Mouse (Mus musculus): ENCODE results near the gene Lrrc2. TPM values are rescaled to one million over a fixed set of nuclear protein-coding genes. Genes with fewer than 3 reads are reported as not detected.

Lrrc2 gene
- polyA plus RNA-seq (2016; fragmentation: Nextera tagmentation; extraction: Ambion mirVana), result 0.05 and 0.31 TPM in 2 replicates

- no peak within 1 kb of the TSS for H3K9ac ChIP-seq (replicated peaks)
- 86% methylated on average over 11 of the region's 11 CpGs for WGBS
- no peak within 1 kb of the TSS for H3K4me3 ChIP-seq (replicated peaks)
- H3K27me3 ChIP-seq, result peaks cover 81% of the 10 kb centered on the region
- peaks cover 10% of the 10 kb centered on the region for H3K4me1 ChIP-seq (replicated peaks)
- no peaks in the 10 kb centered on the region for H3K9me3 ChIP-seq
- H3K27ac ChIP-seq, result no peak within 1 kb of the TSS
- no peaks in the 10 kb centered on the region for H3K36me3 ChIP-seq
- H3K4me2 ChIP-seq, result no peak within 1 kb of the TSS
- no peak for ATAC-seq (ENCODE audit: insufficient number of reproducible peaks, insufficient read depth, low FRiP score, low TSS enrichment, low read depth)
Observed at GRCm38 (mm10) chr9:110951397-110951796, at the start of gene Lrrc2. Gene Lrrc2, plus strand, starts transcription at chr9:110951545.

- no peak for ATAC-seq (ENCODE audit: insufficient number of reproducible peaks, insufficient read depth, low FRiP score, low TSS enrichment, low read depth)
- H3K4me3 ChIP-seq (replicated peaks), result no peak overlapping the region
- no peaks in the 10 kb centered on the region for H3K36me3 ChIP-seq
- H3K27ac ChIP-seq, result no peak overlapping the region
- H3K4me2 ChIP-seq, result no peak overlapping the region
- no peaks in the 10 kb centered on the region for H3K9me3 ChIP-seq
- H3K27me3 ChIP-seq, result peaks cover 5% of the 10 kb centered on the region; the same call in 1 of the 2 replicates
- H3K4me1 ChIP-seq (replicated peaks), result no peaks in the 10 kb centered on the region
- WGBS, result 84% methylated on average over 4 of the region's 4 CpGs
- H3K9ac ChIP-seq (replicated peaks), result no peak overlapping the region
Observed at GRCm38 (mm10) chr9:110902271-110902670, 49.1 kb upstream of the Lrrc2 start.

- Histone ChIP-seq H3K27ac (no peak overlapping the region), H3K4me3 (replicated peaks) (no peak overlapping the region), H3K36me3 (no peaks in the 10 kb centered on the region), H3K9ac (replicated peaks) (no peak overlapping the region), H3K9me3 (no peaks in the 10 kb centered on the region), H3K4me2 (no peak overlapping the region), H3K27me3 (no peaks in the 10 kb centered on the region), H3K4me1 (replicated peaks) (no peaks in the 10 kb centered on the region)
- 92% methylated on average over 11 of the region's 11 CpGs for WGBS
- ATAC-seq (ENCODE audit: insufficient number of reproducible peaks, insufficient read depth, low FRiP score, low TSS enrichment, low read depth), result no peak
Observed at GRCm38 (mm10) chr9:110907201-110907837, 44.0 kb upstream of the Lrrc2 start.

DNA sequence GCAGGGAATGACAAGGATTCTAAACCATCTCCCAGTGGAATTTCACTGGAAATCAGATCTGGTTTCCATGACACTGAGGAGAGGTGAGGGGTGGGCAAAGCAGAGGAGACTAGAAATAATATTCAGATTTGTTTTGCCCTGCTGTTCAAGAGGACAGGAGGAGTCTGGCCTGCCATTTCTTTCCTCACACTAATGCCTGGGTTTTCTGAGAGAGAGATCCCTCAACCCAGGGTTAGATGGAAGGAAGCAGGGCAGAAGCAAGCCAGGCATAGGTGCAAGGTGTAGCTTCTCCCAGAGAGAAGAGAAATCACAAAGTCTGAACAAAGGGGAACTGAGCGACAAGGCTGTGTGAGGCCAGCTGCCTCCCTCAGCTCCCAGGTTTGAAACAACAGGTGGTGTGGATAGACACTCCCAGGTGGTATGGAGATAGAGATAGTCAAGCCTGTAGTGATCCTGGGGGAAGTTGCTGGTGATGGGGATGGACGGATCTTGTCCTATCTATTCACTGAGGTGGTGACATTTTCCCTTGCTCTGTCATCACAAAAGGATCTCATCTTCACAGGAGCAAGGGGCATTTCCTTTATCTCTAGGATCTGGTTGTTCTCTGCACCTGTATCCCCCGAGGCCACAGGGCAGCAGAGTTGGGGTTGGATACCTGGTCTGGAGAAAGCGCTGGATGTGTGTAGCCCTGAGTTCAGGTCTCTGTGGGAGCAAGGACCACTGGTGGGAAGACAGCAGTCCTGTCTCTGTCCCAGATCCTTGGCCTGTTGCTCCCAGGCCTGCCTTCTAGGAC is 43.3 kb upstream of the Lrrc2 start:
- no peak for ATAC-seq (ENCODE audit: insufficient number of reproducible peaks, insufficient read depth, low FRiP score, low TSS enrichment, low read depth)
- Histone ChIP-seq H3K36me3 (no peaks in the 10 kb centered on the region), H3K9ac (replicated peaks) (no peak overlapping the region), H3K27me3 (no peaks in the 10 kb centered on the region), H3K9me3 (no peaks in the 10 kb centered on the region), H3K4me1 (replicated peaks) (no peaks in the 10 kb centered on the region), H3K4me2 (no peak overlapping the region), H3K4me3 (replicated peaks) (no peak overlapping the region), H3K27ac (no peak overlapping the region)
- 88% methylated on average over 4 of the region's 4 CpGs for WGBS

DNA sequence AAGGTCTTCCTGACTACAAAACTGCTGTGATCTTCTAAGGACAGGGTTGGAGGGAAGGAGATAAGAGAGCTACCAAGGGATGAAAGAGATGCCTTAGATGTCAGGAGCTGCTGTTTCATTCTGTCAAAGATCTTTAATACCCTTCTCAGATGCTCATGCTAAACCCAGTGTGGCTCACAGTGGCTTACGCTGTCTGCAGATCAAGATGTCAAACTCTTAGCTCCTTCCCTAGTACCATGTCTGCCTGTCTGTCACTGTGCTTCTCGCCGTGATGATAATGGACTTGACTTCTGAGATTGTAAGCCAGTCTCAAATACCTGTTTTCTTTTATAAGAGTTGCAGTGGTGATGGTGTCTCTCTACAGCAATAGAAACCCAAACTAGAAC is 42.7 kb upstream of the Lrrc2 start:
- Histone ChIP-seq H3K4me1 (replicated peaks) (no peaks in the 10 kb centered on the region), H3K4me3 (replicated peaks) (no peak overlapping the region), H3K9ac (replicated peaks) (no peak overlapping the region), H3K27ac (no peak overlapping the region), H3K27me3 (no peaks in the 10 kb centered on the region), H3K36me3 (no peaks in the 10 kb centered on the region), H3K4me2 (no peak overlapping the region), H3K9me3 (no peaks in the 10 kb centered on the region)
- WGBS, result 89% methylated on average over 3 of the region's 3 CpGs
- ATAC-seq (ENCODE audit: insufficient number of reproducible peaks, insufficient read depth, low FRiP score, low TSS enrichment, low read depth), result no peak

DNA sequence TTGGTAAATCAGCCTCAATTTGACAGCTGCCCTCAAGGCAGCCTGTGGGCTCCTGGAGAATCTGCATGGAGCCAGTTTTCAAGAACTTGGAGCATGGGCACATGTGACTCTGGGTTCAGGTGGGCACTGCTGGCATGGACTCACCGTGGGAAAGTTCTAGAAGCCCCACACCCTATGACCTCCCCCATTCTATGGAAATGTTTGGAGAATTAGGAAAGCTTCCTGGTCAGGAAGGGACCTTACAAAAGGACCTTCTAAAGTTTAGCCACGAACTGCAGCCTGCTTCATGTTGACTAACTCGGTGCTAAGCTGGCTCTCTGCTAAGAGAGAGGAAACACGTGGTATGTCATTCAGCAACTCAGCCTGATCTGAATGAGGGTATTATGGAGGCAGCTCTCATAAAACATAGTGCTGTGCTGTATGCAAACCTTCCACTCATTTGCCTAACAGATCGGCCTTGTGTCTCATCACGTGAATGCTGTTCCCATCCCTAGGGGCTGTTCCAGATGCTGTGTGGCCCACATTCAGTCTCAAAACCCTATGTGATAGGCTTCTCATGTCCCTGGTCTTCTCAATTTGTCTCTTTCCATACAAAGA is 41.9 kb upstream of the Lrrc2 start:
- H3K4me3 ChIP-seq (replicated peaks), result no peak overlapping the region
- H3K27ac ChIP-seq, result 0 out of 2 replicates have a peak overlapping the region, but pooled peaks have one; percentile 4
- no peak overlapping the region for H3K9ac ChIP-seq (replicated peaks)
- WGBS, result 79% methylated on average over 6 of the region's 6 CpGs
- H3K4me1 ChIP-seq (replicated peaks), result no peaks in the 10 kb centered on the region
- no peaks in the 10 kb centered on the region for H3K9me3 ChIP-seq
- ATAC-seq (ENCODE audit: insufficient number of reproducible peaks, insufficient read depth, low FRiP score, low TSS enrichment, low read depth), result no peak
- H3K27me3 ChIP-seq, result no peaks in the 10 kb centered on the region
- no peaks in the 10 kb centered on the region for H3K36me3 ChIP-seq
- no peak overlapping the region for H3K4me2 ChIP-seq

DNA sequence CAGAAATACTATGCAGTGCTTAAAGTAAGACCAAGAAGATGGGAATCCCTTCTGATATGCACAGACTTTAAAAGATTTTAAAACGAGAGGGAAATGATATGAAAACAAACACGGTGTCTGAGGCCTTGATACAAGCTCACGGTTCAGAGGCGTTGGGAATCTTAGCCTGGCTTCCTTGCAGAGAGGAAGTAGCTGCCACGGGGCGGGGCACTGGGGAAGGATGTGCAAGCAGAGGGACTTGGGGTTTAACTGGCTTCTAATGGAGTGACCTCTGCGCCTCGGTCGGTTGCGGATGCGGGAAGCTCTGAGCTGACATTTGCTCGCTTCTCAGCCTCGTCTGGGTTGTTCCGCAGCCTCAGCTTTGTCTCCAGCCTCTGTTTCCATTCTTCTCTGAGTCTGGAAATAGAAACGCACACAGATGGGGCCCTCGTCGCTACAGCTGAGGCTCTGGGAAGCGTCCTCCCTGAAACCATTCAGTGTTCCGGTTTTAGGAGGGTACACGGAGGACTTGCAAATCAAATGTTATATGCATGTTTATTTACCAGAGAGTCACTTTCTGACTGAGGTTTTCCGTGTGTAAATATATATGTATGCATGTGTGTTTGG is 36.6 kb upstream of the Lrrc2 start:
- no peaks in the 10 kb centered on the region for H3K27me3 ChIP-seq
- H3K36me3 ChIP-seq, result no peaks in the 10 kb centered on the region
- 65% methylated on average over 21 of the region's 21 CpGs for WGBS
- no peaks in the 10 kb centered on the region for H3K9me3 ChIP-seq
- H3K4me2 ChIP-seq, result no peak overlapping the region
- no peaks in the 10 kb centered on the region for H3K4me1 ChIP-seq (replicated peaks)
- no peak overlapping the region for H3K9ac ChIP-seq (replicated peaks)
- no peak overlapping the region for H3K27ac ChIP-seq
- H3K4me3 ChIP-seq (replicated peaks), result no peak overlapping the region
- no peak for ATAC-seq (ENCODE audit: insufficient number of reproducible peaks, insufficient read depth, low FRiP score, low TSS enrichment, low read depth)

DNA sequence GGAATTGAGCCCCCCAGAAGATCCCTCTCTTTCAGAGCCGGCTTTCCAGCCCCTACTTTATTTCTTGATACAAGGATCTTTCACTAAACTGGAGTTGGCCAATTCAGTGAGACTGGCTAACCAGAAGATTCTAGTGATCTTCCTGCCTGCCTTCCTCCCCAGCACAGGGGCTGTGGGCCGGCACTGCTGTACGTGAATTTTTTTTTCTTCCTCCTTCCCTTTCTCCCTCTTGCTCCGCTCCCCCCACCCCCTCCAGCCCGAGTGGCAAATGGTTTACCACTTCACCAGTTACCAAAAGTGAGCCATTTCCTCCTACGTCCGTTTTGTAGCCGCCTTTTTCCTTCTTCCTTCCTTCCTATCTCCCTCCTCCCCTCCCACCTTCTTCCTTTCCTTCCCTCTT is 35.9 kb upstream of the Lrrc2 start:
- Histone ChIP-seq H3K4me1 (replicated peaks) (no peaks in the 10 kb centered on the region), H3K9ac (replicated peaks) (no peak overlapping the region), H3K4me2 (no peak overlapping the region), H3K4me3 (replicated peaks) (no peak overlapping the region), H3K27ac (no peak overlapping the region), H3K9me3 (no peaks in the 10 kb centered on the region), H3K27me3 (no peaks in the 10 kb centered on the region), H3K36me3 (no peaks in the 10 kb centered on the region)
- 64% methylated on average over 8 of the region's 8 CpGs for WGBS
- ATAC-seq (ENCODE audit: insufficient number of reproducible peaks, insufficient read depth, low FRiP score, low TSS enrichment, low read depth), result no peak

DNA sequence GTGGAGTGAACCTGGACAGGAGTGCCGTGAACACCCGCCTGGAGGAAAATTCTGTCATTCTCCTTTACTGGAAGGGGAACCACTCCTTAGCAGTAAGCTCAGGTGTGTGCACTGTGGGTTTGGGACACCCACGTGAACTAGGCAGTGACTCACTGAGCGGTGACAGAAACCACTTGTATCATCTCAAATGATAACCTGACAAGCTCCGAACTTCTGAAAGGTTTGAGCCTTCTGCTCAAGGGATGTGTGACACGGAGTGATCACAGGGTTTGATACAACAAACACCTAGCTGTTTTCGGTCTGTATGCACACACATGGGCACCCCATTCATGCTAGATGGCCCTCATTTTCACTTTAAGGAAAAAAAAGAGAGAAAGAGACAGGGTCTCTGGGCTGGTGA is 34.6 kb upstream of the Lrrc2 start, which contains the start of gene Fam240a:
Gene Fam240a (minus strand): TSS at position 76 of the 400 bp plus-strand sequence.
- no peaks in the 10 kb centered on the region for H3K4me1 ChIP-seq (replicated peaks)

DNA sequence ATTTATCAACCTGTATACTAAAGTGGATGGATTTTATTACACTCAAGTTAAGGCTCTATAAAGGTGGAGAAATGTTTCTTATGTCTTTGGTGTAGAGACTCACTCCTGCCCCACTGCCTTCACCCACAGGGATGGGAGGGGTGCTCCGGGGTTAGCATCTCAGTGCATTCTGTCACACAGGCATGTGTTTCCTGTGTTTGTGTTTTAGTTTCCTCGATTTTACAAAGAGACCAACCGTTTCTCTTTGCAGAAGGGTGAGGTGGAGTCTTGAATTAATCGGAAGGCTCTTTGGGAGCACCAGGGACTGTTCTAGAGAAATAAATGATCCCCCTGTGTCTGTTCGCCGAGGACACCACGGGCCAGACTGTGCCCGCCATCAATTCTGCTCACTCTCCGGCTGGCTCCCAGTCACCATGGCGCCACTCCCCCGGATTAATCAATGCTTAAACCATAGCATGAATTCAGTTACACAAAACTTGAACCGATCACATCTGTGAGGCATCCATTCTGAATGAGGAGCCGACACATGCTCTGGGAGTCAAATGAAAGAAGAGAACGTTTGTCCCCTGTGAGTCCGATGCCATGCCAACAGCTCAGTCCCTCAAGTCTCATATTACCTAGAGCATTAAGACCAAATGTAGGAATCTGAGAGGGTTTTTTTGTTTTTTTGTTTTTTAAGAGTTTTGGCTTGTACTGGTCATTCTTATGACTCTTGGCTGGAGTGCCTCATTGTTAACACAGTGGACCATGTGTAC is 30.5 kb upstream of the Lrrc2 start:
- H3K4me1 ChIP-seq (replicated peaks), result no peaks in the 10 kb centered on the region
- no peaks in the 10 kb centered on the region for H3K9me3 ChIP-seq
- no peak overlapping the region for H3K4me3 ChIP-seq (replicated peaks)
- no peak for ATAC-seq (ENCODE audit: insufficient number of reproducible peaks, insufficient read depth, low FRiP score, low TSS enrichment, low read depth)
- H3K9ac ChIP-seq (replicated peaks), result no peak overlapping the region
- no peak overlapping the region for H3K27ac ChIP-seq
- H3K27me3 ChIP-seq, result no peaks in the 10 kb centered on the region
- H3K36me3 ChIP-seq, result no peaks in the 10 kb centered on the region
- no peak overlapping the region for H3K4me2 ChIP-seq
- 65% methylated on average over 15 of the region's 15 CpGs for WGBS

More for the DNA sequence above, 34.6 kb upstream of the Lrrc2 start, which contains the start of gene Fam240a:
- no peaks in the 10 kb centered on the region for H3K36me3 ChIP-seq
- 87% methylated on average over 7 of the region's 7 CpGs for WGBS
- H3K9me3 ChIP-seq, result no peaks in the 10 kb centered on the region
- H3K27me3 ChIP-seq, result no peaks in the 10 kb centered on the region
- no peak within 1 kb of the TSS for H3K27ac ChIP-seq
- ATAC-seq (ENCODE audit: insufficient number of reproducible peaks, insufficient read depth, low FRiP score, low TSS enrichment, low read depth), result no peak
- H3K4me3 ChIP-seq (replicated peaks), result no peak within 1 kb of the TSS
- H3K9ac ChIP-seq (replicated peaks), result no peak within 1 kb of the TSS
- no peak within 1 kb of the TSS for H3K4me2 ChIP-seq

Data from limb, embryonic 12.5 days (tissue).